Mouse (Mus musculus): ENCODE results near the gene Folr2. TPM values are rescaled to one million over a fixed set of nuclear protein-coding genes. Genes with fewer than 3 reads are reported as not detected.

Folr2 gene
- polyA plus RNA-seq, 1 experiment = 1.4 TPM

- WGBS = 88% methylated on average over 16 of the region's 16 CpGs
- no peak overlapping the region for H3K4me3 ChIP-seq (ENCODE audit: extremely low read depth, insufficient read depth, insufficient read length)
- H3K27me3 ChIP-seq (ENCODE audit: control insufficient read depth, insufficient read depth, low read length) = no peaks in the 10 kb centered on the region
- no peaks in the 10 kb centered on the region for H3K36me3 ChIP-seq (ENCODE audit: control insufficient read depth, insufficient read depth, low read length)
- H3K27ac ChIP-seq (ENCODE audit: insufficient read depth, low read length) = no peak overlapping the region; the same call in 1 of the 2 replicates
- no peak for TF ChIP-seq POLR2A (IDR thresholded peaks at IDR 0.05; ENCODE audit: low read depth, low read length)
- TF ChIP-seq CTCF (IDR thresholded peaks at IDR 0.05; ENCODE audit: extremely low read depth, insufficient read depth, insufficient read length, insufficient replicate concordance) = no peak
- no peak for DNase-seq (ENCODE audit: low read depth in 1 of 2, low spot score in 2 of 2)
- peaks cover 2% of the 10 kb centered on the region; the same call in 1 of the 2 replicates for H3K4me1 ChIP-seq (ENCODE audit: control insufficient read depth, insufficient read depth, insufficient read length)
These were observed 43.5 kb upstream of the Folr2 start for GRCm38 (mm10) chr7:101900331-101901097.

DNA sequence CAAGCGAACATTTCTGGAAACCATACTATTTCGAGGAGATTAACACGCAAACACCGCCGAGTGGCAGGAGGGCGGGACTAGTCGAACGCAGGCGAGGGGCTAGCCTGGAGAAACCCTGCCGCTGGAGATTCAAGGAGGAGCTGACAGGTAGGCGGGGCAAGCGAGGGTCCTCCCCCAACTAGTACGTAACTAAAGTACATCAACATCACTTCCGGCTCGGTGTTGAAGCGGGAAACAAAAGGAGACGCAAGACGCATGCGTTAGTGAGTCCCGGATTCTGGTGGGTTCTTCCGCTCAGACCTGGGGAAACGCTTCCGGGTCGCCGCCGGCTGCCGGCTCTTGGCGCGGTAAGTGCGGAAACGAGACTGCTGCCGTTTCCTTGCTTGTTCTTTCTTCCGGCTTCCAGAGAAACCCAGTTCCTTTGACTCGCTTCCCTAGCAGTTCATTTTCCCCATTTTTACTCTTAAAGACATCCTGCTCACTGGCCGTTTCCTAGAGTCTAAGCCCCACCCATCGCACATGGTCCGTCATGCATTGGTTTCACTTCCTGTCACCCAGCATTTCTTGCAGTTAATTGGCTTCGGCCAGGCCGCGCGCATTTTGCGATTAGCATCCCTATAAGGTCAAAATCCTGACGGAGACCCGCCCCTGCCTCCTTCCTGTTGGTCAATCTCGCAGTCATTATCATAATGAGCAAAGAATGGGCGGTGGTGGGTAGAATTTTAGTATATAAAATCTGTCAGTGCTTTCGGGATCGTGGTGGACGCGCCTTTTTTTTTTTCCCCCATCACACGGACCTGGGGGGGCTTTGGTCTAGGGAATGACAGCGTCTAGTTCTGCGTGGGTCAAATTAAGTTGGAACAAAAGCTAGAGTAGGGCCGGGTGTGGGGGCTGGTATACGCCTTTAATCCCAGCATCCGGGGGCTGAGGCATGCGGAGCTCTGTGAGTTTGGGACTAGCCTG lies 39.4 kb upstream of the Folr2 start:
- peak; percentile 19; the same call in 1 of the 2 replicates for TF ChIP-seq POLR2A (IDR thresholded peaks at IDR 0.05; ENCODE audit: low read depth, low read length)
- TF ChIP-seq CTCF (IDR thresholded peaks at IDR 0.05; ENCODE audit: extremely low read depth, insufficient read depth, insufficient read length, insufficient replicate concordance) = no peak
- Histone ChIP-seq H3K4me3 (ENCODE audit: extremely low read depth, insufficient read depth, insufficient read length) (peak overlapping the region; percentile 73), H3K27me3 (ENCODE audit: control insufficient read depth, insufficient read depth, low read length) (no peaks in the 10 kb centered on the region), H3K4me1 (ENCODE audit: control insufficient read depth, insufficient read depth, insufficient read length) (peaks cover 2% of the 10 kb centered on the region; the same call in 1 of the 2 replicates), H3K27ac (ENCODE audit: insufficient read depth, low read length) (peak overlapping the region; percentile 92), H3K36me3 (ENCODE audit: control insufficient read depth, insufficient read depth, low read length) (no peaks in the 10 kb centered on the region)
- peak; percentile 94 to 98 for DNase-seq (ENCODE audit: low read depth in 1 of 2, low spot score in 2 of 2)
- WGBS = under 1% methylated on average over 57 of the region's 57 CpGs

- DNase-seq (ENCODE audit: low read depth in 1 of 2, low spot score in 2 of 2) = no peak
- peaks cover 2% of the 10 kb centered on the region; the same call in 1 of the 2 replicates for H3K4me1 ChIP-seq (ENCODE audit: control insufficient read depth, insufficient read depth, insufficient read length)
- H3K4me3 ChIP-seq (ENCODE audit: extremely low read depth, insufficient read depth, insufficient read length) = peak overlapping the region; percentile 73
- H3K27me3 ChIP-seq (ENCODE audit: control insufficient read depth, insufficient read depth, low read length) = no peaks in the 10 kb centered on the region
- no peaks in the 10 kb centered on the region for H3K36me3 ChIP-seq (ENCODE audit: control insufficient read depth, insufficient read depth, low read length)
- peak overlapping the region; percentile 72 for H3K27ac ChIP-seq (ENCODE audit: insufficient read depth, low read length)
- 40% methylated on average over 9 of the region's 9 CpGs for WGBS
- TF ChIP-seq CTCF (IDR thresholded peaks at IDR 0.05; ENCODE audit: extremely low read depth, insufficient read depth, insufficient read length, insufficient replicate concordance) = no peak
- TF ChIP-seq POLR2A (IDR thresholded peaks at IDR 0.05; ENCODE audit: low read depth, low read length) = no peak
These were observed 38.7 kb upstream of the Folr2 start for GRCm38 (mm10) chr7:101895695-101896094.

DNA sequence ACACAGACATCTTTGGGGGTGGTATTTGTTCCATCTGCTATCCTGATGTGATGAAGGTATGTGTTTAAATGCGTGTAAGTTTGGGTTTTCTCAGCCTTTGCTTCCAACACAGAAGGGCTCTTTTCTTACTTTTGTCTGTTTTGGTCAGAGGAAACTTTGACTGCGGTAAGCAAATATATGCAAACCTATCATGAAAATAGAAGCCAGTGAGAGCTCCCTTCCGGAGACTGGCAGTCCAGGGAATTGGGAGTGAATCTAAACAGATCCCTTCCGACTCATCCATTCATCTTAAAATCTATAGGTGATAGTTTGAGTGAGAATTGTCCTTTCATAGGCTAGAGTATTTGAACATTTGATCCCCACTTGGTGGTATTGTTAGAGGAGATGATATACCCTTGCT lies 31.5 kb upstream of the Folr2 start:
- H3K27ac ChIP-seq (ENCODE audit: insufficient read depth, low read length) = no peak overlapping the region
- no peaks in the 10 kb centered on the region for H3K4me1 ChIP-seq (ENCODE audit: control insufficient read depth, insufficient read depth, insufficient read length)
- TF ChIP-seq POLR2A (IDR thresholded peaks at IDR 0.05; ENCODE audit: low read depth, low read length) = no peak
- no peak for TF ChIP-seq CTCF (IDR thresholded peaks at IDR 0.05; ENCODE audit: extremely low read depth, insufficient read depth, insufficient read length, insufficient replicate concordance)
- WGBS = 89% methylated on average over 4 of the region's 4 CpGs
- DNase-seq (ENCODE audit: low read depth in 1 of 2, low spot score in 2 of 2) = no peak
- no peaks in the 10 kb centered on the region for H3K36me3 ChIP-seq (ENCODE audit: control insufficient read depth, insufficient read depth, low read length)
- H3K4me3 ChIP-seq (ENCODE audit: extremely low read depth, insufficient read depth, insufficient read length) = no peak overlapping the region
- no peaks in the 10 kb centered on the region for H3K27me3 ChIP-seq (ENCODE audit: control insufficient read depth, insufficient read depth, low read length)

DNA sequence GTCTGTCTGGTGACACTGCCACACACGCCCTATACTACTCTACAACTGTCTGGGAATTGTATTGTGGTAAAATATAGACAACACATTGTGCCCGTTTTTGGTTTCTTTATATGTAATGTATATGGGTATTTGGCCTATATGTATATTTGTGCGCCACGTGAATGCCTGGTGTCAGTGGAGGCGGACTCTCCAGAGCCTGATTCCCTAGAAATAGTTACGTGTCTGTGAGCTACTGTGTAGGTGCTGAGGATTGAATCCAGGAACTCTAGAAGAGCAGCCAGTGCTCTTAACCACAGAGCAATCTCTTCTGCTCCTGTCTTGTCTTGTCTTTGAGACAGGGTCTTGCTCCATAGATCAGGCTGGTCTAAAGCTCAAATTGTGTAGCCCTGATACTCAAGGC lies 29.3 kb upstream of the Folr2 start:
- 94% methylated on average over 6 of the region's 6 CpGs for WGBS
- H3K27me3 ChIP-seq (ENCODE audit: control insufficient read depth, insufficient read depth, low read length) = no peaks in the 10 kb centered on the region
- no peak for DNase-seq (ENCODE audit: low read depth in 1 of 2, low spot score in 2 of 2)
- no peak overlapping the region for H3K27ac ChIP-seq (ENCODE audit: insufficient read depth, low read length)
- no peaks in the 10 kb centered on the region for H3K36me3 ChIP-seq (ENCODE audit: control insufficient read depth, insufficient read depth, low read length)
- H3K4me1 ChIP-seq (ENCODE audit: control insufficient read depth, insufficient read depth, insufficient read length) = no peaks in the 10 kb centered on the region
- no peak overlapping the region for H3K4me3 ChIP-seq (ENCODE audit: extremely low read depth, insufficient read depth, insufficient read length)
- TF ChIP-seq POLR2A (IDR thresholded peaks at IDR 0.05; ENCODE audit: low read depth, low read length) = no peak
- no peak for TF ChIP-seq CTCF (IDR thresholded peaks at IDR 0.05; ENCODE audit: extremely low read depth, insufficient read depth, insufficient read length, insufficient replicate concordance)

- Histone ChIP-seq H3K27me3 (ENCODE audit: control insufficient read depth, insufficient read depth, low read length) (no peaks in the 10 kb centered on the region), H3K27ac (ENCODE audit: insufficient read depth, low read length) (no peak overlapping the region), H3K36me3 (ENCODE audit: control insufficient read depth, insufficient read depth, low read length) (no peaks in the 10 kb centered on the region), H3K4me1 (ENCODE audit: control insufficient read depth, insufficient read depth, insufficient read length) (no peaks in the 10 kb centered on the region), H3K4me3 (ENCODE audit: extremely low read depth, insufficient read depth, insufficient read length) (no peak overlapping the region)
- no peak for DNase-seq (ENCODE audit: low read depth in 1 of 2, low spot score in 2 of 2)
- 96% methylated on average over 4 of the region's 4 CpGs for WGBS
- TF ChIP-seq POLR2A (IDR thresholded peaks at IDR 0.05; ENCODE audit: low read depth, low read length) (no peak), CTCF (IDR thresholded peaks at IDR 0.05; ENCODE audit: extremely low read depth, insufficient read depth, insufficient read length, insufficient replicate concordance) (no peak)
These were observed 27.2 kb upstream of the Folr2 start for GRCm38 (mm10) chr7:101884160-101884559.

Data from spleen, adult 2 months (tissue).